Mouse (Mus musculus) adrenal gland, postnatal 10 days (tissue): ENCODE measurements around the gene Ccdc160. TPM values are rescaled to one million over a fixed set of nuclear protein-coding genes. Genes with fewer than 3 reads are reported as not detected.

ENCODE experiments used
- DNase-seq: peaks from one replicate; pipeline ENCODE4 v3.0.0; 2021; ENCODE audit warnings: mixed read lengths
- long read RNA-seq, 2 experiments: library from polyadenylated mRNA; stranded (forward); transcript quantifications; one replicate each; pipeline ENCODE4 v2.0.0; 2021
- total RNA-seq, 2 experiments: library from RNA; stranded (reverse); gene quantifications; 2 replicates each; pipeline ENCODE4 v1.2.3; 2021

The Ccdc160 gene
- total RNA-seq: 10 to 100 TPM; 11.4 to 11.6 TPM
- long read RNA-seq, experiment 1, transcript Ccdc160-201 (2 exons, 1,536 nt): major isoform, 15 of 15 reads
- long read RNA-seq, experiment 1, partial matches to known transcripts: 0 of 15 reads
- long read RNA-seq, experiment 1, other reads (novel, unspliced or antisense): 0 of 15 reads
- long read RNA-seq, experiment 2, transcript Ccdc160-201 (2 exons, 1,536 nt): major isoform, 13 of 14 reads
- long read RNA-seq, experiment 2, partial matches to known transcripts: 0 of 14 reads
- long read RNA-seq, experiment 2, other reads (novel, unspliced or antisense): 1 of 14 reads

DNA sequence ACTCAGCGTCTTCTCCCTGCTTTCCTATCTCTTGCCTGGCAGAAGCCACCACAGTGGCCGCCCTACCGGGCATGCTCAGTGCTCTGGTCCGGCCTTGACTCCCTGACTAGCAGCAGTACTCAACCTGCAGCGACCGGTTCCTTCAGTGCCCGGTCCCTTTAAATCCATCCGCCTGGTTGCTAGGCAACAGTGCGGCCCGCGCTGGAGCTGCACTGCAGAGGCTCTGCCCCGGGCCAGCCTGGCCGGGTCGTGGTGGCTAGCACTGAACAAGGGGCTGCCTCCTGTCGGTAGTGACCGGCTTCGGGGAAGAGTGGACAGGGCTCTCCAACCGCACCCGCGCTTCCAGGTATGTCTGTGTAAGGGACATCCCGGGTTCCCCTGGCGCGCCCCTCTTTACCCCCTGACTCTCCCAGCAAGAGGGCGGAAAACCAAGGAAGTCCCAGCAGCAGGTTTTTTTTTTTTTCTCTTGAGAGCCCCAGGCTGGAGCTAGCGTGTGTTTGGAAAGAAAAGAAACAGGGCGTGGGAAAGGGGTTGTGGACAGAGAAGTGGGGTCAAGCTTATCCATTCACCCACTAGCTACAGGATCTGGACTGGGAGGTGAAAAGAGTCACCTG, at the start of gene Ccdc160:
Gene Ccdc160, plus strand, starts transcription at position 221 of the 614 bp plus-strand sequence.
- DNase-seq: peak; percentile 83

DNA sequence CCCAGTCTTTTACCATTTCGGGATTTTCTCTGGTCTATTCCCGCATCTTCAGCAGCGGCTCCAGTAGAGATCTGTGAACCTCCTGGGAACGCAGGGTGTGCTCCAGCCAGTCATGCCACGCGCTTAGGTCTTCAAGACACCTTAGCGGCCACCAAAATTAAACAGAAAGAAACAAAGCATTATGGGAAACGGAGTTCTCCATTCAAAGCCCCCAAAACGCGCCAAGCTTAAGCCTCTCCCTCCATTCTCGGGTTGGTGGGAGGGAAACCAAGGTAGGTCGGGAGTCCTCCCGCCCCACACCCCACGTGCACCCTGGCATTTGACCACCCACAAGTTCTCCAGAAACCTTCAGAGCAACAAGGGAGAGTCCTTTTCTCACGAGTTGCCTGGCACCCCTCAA, 47.2 kb upstream of the Ccdc160 start:
- no peak for DNase-seq

- DNase-seq: peak; percentile 5
These were observed 46.6 kb upstream of the Ccdc160 start for GRCm38 (mm10) chrX:52744201-52745051.

DNA sequence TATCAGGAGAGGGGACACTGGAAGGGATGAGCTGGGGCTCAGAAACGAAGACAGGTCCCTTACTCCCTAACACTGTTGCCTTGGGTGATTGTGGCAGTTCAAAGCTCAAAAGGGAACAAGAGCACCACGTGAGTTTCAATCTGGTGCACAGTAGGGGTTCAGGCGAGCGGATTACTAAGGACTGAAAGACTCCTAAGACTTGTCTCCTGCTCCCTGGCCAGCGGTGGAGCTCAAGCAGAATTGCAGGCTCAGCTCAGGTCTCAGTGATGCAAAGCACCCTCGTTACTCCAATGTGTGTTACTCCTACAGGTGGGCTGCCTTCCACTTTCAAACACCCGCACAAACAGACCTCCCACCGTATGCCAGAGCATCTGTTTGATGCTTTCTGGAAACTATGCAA, 45.5 kb upstream of the Ccdc160 start:
- no peak for DNase-seq

DNA sequence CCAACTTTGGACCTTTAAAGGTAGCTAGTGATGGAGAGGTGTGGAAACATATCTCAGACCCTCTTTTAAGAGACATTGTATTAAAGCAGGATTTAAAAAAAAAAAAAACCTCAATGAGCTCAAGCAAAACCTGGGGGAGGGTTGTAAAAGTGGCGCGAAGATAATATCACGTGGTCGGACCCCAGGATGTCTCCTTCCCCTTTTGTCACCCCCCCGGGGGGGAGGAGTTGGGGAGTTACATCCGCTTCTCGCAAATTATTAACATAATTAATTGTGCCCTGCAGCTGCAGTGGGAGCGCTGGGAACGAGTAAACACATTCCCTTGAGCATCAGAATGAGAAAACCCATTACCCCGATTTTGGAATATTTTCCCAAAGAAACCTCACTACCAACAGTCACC, 45.1 kb upstream of the Ccdc160 start:
- no peak for DNase-seq

- no peak for DNase-seq
These were observed 44.2 kb upstream of the Ccdc160 start for GRCm38 (mm10) chrX:52746849-52747248.

DNA sequence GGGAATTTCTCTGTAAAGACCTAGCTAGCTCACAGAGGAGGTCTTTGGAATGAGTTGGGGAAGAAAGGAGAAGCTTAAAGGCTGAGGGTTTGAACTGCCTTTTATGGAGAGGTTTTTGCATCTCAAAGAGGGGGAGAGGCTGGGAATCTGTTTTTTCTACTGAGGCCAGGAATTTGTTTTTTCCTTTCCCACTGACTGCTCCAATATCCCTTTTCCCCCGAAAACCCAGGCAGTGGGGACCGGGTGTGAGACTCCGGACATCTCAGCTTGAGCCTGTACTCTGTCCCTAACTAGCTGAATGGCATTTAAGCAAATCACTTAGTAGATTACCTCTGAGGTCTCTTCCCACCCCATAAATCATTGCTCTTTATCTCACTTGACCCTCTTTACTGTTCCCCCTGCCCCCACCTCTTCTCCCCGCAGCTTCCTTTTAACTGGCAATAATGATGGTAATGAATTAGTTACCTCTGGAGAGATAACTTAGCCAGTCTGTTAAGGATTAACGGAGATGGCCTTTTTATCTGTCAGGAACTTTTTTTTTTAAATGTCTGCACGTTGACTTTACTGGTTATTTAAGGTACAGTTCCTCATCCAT, 37.4 kb upstream of the Ccdc160 start:
- no peak for DNase-seq

GRCm38 (mm10) chrX:52757164-52757563, 33.8 kb upstream of the Ccdc160 start:
- DNase-seq: no peak

DNA sequence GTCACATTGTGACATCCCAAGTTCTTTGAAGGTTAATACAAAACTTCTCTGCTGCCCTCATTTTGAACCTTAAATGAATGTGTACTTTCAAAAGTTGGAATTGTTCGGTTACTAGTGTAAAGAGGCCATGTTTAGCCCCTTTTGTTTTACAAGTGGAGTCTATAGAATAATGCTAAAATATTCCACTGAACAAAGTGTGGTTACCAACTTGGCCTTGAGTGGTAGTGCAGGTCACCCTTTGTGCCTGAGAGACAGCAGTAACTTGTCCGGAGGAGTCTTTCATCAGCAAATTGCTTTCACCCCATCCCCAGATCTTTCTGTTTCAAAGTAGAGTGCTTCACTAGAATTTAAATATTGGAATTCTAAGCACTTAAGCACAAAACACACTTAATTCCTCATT, 31.8 kb upstream of the Ccdc160 start:
- no peak for DNase-seq

DNA sequence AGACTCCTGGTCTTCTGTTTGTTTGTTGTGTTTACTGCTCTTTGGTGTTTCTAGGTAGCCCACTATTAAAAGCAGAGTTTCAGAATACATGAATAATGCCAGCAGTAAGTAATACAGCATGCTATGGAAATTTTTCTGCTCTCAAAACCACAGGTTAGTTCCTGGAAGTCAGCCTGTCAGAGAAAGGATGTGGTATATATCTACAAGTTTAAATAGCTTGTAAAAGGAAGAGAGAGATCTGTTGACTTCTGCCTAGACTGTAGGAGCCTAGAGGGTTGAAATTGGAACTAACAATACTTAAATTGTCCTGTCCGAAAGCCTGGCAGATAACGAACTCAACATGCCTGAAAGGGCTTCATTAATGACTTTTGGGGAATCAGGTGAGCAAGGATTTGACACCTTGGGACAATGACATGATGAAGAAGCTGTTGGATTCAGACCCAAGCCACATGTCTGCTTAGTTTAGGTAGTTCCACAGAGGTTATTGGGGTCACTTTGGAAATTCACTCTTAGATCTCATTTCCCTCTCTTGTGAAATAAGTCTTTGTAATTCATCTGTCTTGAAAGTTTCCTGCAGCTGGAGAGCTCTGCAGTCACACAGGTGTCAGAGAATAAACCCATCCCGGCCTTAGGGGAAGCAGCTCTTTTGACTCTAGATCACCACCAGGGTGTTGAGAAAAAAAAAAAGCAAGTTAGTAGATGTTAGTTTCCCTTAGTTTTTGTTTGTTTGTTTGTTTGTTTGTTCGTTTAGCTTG, 30.6 kb upstream of the Ccdc160 start:
- no peak for DNase-seq

GRCm38 (mm10) chrX:52762221-52762620, 28.8 kb upstream of the Ccdc160 start:
- no peak for DNase-seq

DNA sequence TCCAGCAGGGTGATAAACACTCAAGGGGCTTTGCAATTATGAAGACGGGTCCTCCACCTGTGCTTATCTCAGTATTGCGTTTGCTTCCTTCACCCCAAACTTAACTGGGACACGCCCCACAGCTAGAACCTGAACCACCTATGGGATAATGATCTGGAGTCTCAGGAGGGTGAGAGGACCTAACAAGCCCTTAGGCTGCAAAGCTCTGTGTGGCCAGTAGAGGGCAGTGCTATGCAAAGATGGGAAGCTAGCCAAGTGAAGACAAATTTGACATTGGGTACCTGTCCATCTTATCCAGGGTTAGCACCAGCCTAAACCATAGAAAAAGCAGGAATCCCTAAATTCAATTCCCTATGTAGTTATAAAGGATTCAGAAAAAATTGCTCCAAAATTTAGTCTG, 15.0 kb upstream of the Ccdc160 start:
- DNase-seq: peak; percentile 52

DNA sequence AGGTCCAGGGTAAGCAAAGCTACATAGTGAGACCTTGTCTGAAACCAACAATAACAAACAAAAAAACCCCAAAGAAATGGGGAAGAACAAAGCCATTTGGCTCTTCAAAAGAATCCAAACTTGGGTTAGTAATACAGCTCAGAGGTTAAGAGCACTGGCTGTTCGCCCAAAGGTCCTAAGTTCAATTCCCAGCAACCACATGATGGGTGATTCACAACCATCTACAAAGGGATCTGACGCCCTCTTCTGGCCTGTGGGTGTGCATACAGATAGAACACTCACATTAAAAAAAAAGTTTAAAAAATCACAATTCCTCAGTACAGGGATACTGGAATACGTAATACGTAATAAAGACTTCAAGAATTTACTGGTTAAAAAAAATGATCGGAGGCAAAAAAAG, 13.3 kb upstream of the Ccdc160 start:
- no peak for DNase-seq

DNA sequence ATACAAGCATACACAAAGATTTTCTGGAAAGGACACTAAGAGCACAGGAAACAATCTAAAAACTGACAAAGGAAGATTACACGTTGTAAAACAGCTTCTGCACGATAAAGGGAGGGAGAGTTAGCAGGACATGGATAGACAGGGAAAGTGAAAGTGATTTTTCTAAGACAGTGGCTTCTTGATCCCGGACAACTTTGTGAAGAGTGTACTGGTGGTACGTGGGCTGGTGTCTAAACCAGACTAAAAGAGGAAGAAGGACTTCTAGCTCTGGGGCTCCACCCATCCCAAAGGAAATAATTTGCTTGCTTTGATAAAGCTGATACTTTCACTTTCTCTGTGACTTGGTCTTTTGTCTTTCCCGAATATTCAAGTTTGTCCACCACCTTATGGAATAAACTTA, 7.1 kb upstream of the Ccdc160 start:
- DNase-seq: no peak

DNA sequence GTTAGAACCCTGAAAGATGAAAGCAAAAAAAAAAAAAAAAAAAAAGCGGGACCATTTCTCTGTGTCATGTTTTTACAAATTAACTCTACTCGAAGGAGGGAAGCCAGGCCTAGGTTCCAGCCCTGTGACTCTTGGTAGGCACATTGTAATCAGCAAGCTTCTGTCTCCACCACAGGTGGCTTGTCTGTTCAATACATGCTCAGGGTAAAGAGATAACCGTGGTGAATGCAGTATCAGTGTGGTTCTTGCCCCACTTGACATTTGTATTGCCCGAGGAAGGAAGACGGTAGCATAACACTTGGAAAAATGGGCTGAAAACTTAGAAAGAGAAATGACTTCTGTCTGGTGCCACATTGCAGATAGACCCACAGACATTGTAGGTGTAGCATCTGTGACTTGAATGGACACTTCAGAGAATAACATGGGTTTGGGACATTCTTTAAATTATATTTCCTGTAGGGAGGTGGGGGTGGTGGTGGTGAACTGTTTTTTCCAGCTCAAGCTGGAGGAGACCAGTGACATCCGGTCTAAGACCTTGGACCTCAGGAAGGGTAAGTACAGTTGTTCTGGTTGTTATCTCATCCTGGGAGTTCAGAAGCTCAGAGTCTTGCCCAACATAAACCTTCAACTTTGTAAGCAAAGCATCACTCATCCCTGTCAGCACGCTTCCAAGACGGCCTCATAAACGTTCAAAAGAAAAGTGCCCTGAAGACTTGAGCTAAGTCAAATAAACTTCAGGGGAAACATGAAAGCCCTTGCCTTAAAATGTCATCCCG, 1.1 kb downstream of the Ccdc160 start:
- DNase-seq: peak; percentile 40

DNA sequence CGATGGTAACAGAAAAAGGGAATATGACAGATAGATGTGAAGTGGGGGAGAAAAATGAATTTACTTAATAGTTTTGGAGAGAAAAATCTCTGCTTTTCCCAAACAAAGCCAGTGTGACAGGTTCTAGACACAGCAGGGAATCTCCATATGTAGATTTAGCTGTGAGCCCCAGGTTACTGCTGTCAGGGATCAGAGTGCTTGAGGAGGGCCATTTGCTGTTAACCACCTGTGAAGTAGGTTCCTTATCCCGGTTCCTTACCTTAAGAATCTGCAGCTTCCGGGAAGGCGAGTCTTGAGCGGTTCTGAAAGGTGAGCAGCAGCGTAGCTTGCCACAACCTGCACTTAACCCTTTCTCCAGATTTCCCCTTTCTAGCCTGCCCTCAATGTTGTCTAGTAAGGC, 1.9 kb downstream of the Ccdc160 start:
- DNase-seq: no peak

DNA sequence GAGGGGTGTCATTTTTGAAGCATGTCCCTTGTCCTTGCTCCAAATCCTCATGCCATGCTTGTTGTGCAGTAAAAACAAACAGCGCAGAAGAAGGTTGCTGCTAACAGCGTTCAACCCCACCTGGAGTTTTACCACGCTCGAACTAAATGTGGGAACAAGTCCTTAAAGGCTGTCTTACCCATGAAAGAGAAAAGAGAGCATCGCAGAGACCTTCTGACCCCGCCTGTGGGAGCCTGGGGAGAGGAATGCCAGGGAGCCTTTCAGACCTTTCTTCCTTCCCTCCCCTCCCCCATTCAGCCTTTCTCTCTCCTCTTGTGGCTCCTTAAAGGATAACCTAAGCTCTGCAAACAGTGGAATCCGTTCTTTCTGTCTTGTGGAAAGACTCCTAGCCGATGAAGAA, 4.8 kb downstream of the Ccdc160 start:
- DNase-seq: no peak

- peak; percentile 16 for DNase-seq
These were observed 6.1 kb downstream of the Ccdc160 start for GRCm38 (mm10) chrX:52797031-52797625.

DNA sequence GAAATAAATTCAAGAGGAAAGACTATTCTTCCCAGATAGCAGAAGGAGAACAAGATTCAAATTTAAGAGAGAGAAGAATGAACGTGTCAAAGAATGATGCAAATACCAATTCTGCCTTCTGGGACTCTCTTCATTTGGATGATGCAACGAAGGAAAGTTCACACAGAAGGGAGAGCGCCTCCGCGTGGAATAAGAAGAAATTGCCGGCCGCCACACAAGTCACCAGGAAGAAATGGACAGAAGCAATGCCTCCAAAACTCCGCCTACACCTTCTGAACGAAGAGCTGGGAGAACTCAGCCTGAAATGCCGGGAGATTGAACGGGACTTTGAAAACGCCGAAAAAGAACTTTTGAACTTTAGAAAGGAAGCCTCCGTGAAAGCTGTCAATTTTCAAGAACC, 7.3 kb downstream of the Ccdc160 start:
- no peak for DNase-seq

GRCm38 (mm10) chrX:52799566-52799965, 8.6 kb downstream of the Ccdc160 start:
- DNase-seq: peak; percentile 30

- no peak for DNase-seq
These were observed 28.3 kb downstream of the Ccdc160 start for GRCm38 (mm10) chrX:52819338-52819737.
